Mouse (Mus musculus) stomach, postnatal 0 days (tissue): ENCODE measurements around the gene Mrtfb.
A peak's percentile ranks its signal among the peaks of the same experiment; 100 is the strongest.

Experiments
- CTCF ChIP-seq: IDR thresholded peaks from 2 replicates; pipeline ENCODE4 v1.5.1; 2016; ENCODE audit warnings: antibody characterized with exemption, low read depth, mild to moderate bottlenecking, moderate library complexity
- EP300 ChIP-seq: optimal IDR thresholded peaks from 2 replicates; pipeline ENCODE3; 2016; ENCODE audit warnings: antibody characterized with exemption

GRCm38 (mm10) chr16:13411531-13411930 lies 155.2 kb downstream of the Mrtfb start:
- peak; percentile 54 for TF ChIP-seq CTCF
- no peak for TF ChIP-seq EP300
